Mouse (Mus musculus) heart, postnatal 0 days (tissue): ENCODE measurements around the gene Brd9.

Source experiments
- CTCF ChIP-seq: IDR thresholded peaks from 2 replicates; pipeline ENCODE4 v1.5.1; 2016; ENCODE audit warnings: antibody characterized with exemption, control low read depth, low read depth
- EP300 ChIP-seq: IDR thresholded peaks from 2 replicates; pipeline ENCODE4 v1.6.1; 2016; ENCODE audit warnings: antibody characterized with exemption, low read depth

GRCm38 (mm10) chr13:74000961-74001360 lies 63.4 kb downstream of the Brd9 start:
- TF ChIP-seq CTCF (no peak), EP300 (no peak)
